Mouse (Mus musculus): ENCODE data around the gene Wipf1.
"Not testable (repeated sequence)": the region's sequence is repeated elsewhere in the genome, so short reads cannot be mapped to it uniquely, and the experiment has no call there.

Wipf1 gene

DNA sequence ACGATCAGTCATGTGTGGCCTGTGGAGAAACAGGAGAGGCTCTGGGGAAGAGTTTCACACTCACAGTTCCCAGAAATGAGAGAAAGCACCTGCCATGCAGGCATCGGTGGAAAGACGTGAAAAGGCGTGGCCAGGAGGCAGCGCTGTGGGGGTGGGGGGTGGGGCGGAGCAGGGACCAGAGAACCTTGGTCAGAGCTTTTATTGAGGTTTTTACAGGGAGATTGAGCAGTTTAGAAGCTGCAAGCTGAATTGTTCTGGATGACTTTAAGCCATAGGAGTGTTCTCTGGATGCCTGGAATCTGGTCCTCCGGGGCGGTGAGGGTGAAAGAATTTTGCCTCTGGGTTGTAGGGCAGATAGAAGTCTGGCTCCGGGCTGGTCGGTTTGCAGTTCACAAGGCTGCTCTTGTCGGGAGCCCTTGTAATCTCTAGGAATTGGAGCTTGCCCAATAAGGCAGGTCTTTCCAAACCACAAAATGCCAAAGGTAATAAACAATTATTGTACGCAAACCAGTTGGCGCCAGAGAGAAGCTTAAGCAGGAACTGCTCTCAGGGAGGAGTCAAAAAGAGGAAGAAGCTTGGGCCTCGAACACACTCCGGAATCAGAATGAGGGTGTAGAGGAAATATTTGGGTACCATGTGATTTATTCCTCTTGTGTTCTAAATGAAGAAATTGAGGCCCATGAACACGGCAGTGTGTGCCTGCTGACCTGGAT is 11.1 kb upstream of the Wipf1 start:
- no peak for DNase-seq

DNA sequence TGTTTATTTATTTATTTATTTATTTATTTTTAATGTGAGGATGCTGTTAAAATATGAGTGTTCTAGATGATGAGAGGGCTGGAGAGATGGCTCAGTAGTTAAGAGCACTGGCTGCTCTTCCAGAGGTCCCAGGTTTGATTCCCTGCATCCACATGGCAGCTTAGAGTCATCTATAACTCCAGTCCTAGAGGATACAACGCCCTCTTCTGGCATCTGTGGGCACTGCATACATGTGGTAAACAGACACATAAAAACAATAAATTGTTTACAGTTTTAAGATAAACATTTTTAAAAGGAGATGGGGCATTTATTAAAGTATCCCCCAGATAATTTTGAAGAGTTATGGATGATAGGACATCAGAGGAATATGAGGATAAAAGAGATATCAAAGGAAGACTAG is 10.2 kb upstream of the Wipf1 start:
- DNase-seq: no peak

DNA sequence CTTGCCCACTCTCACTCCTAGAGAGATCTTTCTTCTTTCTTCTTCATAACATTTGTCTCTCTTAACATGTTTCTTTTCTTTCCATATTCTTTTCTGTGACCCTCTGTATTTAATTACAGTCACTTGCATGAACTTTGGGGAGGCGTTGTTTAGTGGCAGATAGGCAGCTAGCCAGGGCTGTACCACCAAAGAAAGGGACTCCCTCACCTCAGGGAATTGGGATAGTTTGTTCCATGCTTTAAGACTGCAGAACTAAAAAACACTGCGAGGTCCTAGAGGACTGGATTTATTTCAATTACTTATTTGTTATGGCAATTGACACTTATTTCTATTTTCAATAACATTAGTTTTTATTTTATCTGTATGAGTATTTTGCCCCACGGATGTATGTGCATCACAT is 9.6 kb upstream of the Wipf1 start:
- no peak for DNase-seq

GRCm38 (mm10) chr2:73538590-73538989 is 9.1 kb upstream of the Wipf1 start:
- DNase-seq: no peak

GRCm38 (mm10) chr2:73536091-73536783 is 6.7 kb upstream of the Wipf1 start:
- DNase-seq: no peak

DNA sequence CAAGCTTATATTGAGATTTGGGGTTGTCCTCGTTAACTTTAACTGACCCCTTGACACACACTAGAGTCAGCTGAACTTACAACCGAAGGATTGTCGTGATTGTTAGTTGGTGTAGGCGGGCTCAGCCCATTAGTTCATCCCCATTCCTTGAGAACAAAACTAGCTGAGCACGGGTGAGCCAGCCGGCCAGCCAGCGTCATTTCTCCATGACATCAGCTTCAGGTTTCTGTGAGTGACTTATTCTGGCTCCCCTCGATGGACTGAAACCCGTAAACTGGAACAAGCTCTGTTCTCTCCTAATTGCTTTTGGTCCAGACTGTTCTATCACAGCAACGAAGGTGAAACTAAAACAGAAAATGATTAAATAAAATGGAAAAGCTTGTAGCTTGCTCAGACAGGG is 5.2 kb upstream of the Wipf1 start:
- DNase-seq: no peak

DNA sequence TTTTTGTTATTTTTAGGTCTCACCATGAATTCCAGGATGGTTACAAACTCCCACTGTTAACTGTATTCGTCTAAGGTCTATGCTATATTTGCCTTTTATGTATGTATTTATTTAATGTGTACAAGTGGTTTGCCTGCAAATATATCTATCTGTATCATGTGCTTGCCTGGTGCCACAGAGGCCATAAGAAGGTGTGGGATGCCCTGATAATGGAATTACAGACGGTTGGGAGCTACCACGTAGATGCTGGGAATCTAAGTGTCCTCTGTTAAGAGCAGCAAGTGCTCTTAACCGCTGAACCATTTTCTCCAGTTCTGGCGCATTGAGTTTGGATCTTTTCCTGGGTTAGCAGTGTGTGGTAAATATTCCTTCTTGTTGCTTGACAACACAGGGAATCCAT is 953 bp upstream of the Wipf1 start:
- peak; percentile 46 for DNase-seq

GRCm38 (mm10) chr2:73528516-73529355 is 798 bp downstream of the Wipf1 start:
- DNase-seq: no peak

DNA sequence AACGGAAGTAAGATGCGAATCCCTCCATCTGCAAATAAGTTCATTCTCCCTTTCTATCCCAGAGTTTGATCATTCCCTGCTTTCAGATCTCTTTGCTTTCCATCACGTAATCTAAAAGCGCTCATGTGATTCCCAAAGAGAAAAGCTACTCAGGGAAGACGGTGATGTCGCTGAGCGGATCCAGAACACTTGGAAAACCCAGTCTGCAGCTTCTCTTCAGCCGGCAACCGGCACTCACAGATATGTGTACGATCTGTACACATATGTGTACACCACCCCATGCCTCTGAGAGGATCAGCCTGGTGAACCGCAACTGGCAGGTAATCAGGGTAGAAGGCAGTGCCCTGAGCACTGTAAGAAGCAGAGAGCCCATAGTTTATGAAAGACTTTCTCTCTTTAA is 1.6 kb downstream of the Wipf1 start:
- no peak for DNase-seq

GRCm38 (mm10) chr2:73526691-73527090 is 2.8 kb downstream of the Wipf1 start:
- no peak for DNase-seq

GRCm38 (mm10) chr2:73522891-73523290 is 6.6 kb downstream of the Wipf1 start:
- DNase-seq: no peak

GRCm38 (mm10) chr2:73522336-73522735 is 7.2 kb downstream of the Wipf1 start:
- DNase-seq: peak; percentile 50

DNA sequence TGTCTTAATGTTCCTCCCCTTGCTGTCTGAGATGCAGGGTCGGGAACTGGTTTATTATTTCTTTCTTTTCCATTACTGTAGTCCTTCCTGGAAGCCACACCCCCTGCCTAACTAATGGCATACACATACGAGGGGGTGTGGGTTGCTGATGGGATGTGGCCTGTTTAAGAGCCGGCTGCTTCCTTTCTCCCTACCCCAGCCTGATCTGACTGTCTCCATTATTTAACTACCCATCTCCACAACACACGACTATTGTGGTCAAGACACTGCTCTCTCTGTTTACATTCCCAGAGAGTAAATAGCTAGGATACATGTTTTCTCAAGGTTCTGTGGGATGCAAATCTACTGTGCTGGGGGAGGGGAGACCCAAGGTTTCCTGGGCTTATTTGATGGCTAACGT is 7.8 kb downstream of the Wipf1 start:
- DNase-seq: peak; percentile 50

- DNase-seq: no peak
These were observed 10.6 kb downstream of the Wipf1 start for GRCm38 (mm10) chr2:73518966-73519365.

GRCm38 (mm10) chr2:73518311-73518710 is 11.2 kb downstream of the Wipf1 start:
- no peak for DNase-seq

DNA sequence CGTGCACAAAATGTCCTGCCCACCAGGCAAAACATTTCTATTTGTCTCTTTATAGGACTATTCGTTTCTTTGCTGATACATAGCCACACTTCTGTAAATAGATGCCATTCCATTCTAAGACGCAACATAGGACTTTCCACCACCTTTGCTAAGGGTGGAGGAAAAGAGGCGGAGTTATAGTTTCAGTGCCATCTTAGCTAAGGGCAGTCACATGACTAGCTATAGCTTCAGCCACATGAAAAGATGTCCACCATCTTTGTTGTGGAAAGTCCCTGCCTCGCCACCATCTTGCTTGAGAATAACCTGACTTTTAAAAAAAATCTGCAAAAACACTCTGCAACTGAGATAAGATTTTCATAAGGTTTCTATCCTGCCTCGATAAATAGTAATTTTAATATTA is 15.4 kb downstream of the Wipf1 start:
- no peak for DNase-seq

- DNase-seq: no peak
These were observed 16.3 kb downstream of the Wipf1 start for GRCm38 (mm10) chr2:73513204-73513749.

DNA sequence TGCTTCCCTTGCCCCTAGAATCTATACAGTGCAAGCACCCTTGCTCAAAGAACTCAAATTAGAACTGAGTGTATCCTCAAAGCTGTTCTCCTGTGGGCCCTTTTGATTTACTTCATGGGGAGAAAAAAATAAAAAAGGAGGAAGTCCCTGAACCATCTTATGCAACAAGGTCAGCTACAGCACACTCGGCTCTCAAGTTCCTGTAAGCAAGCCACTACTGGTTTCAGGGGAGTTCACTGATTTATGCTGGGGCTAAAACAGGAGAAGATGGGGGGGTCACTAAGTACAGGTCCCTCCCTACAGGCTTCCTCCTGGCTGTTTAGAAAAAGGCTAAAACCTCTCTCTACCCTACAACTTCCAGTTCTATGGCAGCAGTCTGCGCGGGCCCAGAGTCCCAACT is 17.5 kb downstream of the Wipf1 start:
- no peak for DNase-seq

DNA sequence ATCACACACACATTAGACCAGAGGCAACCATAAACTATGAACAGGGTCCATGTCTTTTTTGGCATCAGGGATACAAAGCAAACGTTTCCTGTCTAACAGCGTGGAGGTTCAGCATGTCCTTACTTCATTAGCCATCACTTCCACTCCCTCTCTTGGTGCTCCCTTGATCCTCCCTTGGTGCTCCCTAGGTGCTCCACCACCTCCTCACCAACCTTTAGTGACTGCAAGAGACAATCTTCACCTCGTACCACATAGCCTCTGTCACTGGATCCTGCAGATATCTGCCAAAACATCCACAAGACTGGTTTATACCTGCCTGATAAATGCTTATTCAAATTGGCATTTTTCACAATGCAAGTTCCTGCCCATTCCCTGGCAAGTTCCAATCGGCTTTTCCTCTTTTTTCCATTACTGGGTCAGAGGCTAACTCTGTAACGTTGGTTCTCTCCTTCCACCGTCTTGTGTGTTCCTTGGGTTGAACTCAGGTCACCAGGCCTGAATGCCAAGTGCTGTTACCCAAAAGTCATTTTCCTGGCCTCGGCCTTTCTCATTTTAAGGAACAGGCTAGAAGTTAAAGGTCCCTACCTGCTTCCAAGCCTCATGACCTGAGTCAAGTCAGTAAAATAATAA is 18.7 kb downstream of the Wipf1 start:
- no peak for DNase-seq

- DNase-seq: no peak
These were observed 19.6 kb downstream of the Wipf1 start for GRCm38 (mm10) chr2:73510025-73510288.

DNA sequence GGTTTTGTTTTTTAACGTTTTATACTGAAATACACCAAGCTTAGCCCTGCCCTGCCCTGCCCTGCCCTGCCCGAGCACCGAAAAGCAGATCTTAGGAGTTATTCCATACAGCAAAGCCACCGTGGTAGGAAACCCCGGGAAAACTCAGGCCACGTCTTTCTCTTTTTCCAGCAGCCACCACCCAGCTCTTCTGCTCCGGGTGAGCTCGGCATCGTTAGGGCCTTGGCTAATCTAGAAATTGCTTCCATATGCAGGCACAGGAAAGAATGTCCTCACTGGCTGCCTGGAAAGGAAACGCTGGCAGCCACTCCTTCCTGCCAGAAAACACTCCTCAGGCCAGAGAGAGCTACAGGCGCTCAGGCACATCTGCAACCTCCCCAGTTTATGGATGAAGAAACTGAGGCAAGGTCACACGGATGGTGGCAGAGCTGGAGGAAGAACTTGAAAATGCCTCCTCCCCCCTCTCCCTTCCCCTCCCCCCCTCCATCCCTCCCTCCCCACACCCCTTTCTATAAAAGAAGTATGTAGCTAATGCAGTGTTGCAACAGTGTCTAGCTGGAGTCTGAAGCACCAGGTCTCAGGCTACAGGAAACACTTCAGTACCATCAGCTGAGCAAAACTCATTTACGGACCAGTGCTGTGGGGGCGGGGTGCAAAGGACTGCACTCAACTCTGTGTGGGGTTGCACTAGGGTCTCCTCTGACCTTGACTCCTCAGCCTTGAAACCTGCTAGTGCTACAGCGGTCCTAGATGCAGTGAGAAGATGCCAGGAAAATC is 20.1 kb downstream of the Wipf1 start:
- no peak for DNase-seq

DNA sequence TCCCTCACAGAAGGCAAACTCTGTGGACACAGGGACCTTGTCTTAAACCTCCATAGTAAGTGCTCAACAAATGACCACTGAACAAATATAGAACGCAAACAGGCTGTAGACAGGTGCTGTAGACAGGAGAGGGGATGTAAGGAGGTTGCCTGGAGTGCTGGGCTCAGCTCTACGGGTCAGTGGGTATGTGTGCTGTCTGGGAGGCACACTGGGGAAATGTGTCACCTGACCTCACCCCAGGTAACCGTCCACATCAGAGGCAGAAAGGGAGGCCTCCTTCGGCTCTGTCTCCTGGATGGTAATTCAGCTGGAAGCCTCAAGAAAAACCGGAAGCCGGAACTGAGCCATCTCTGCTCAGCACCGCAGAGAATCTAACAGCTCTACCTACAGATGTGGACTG is 21.6 kb downstream of the Wipf1 start:
- no peak for DNase-seq

DNA sequence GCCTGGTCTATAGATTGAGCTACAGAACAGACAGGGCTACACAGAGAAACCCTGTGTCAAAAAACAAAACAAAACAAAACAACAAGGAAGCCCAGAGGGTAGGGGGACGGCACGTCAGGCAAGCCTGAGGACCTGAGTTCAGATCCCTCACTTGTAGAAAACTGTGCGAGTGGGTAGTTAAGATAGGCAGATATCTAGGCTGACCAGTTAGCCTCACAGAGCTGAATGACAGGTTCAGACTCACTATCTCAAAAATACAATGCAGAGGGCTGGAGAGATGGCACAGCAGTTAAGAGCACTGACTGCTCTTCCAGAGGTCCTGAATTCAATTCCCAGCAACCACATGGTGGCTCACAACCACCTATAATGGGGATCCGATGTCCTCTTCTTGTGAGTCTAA is 23.2 kb downstream of the Wipf1 start:
- DNase-seq: not testable (repeated sequence)
